Mouse (Mus musculus) bone marrow, adult 2 months (tissue): ENCODE data around the gene Eprs.

Experiments
- CTCF ChIP-seq: fragments of 200-500 bp; IDR thresholded peaks from 2 replicates; pipeline ENCODE4 v1.5.1; 2011; ENCODE audit warnings: low read length, control low read depth; ENCODE audit not compliant: control insufficient read depth, insufficient read depth
- POLR2A ChIP-seq: fragments of 200-500 bp; IDR thresholded peaks from 2 replicates; pipeline ENCODE4 v1.6.1; 2011; ENCODE audit warnings: low read depth, mild to moderate bottlenecking, control low read depth, low read length, borderline replicate concordance; ENCODE audit not compliant: control insufficient read depth

- TF ChIP-seq CTCF (no peak), POLR2A (no peak; the same call in 1 of the 2 replicates)
These were observed 92.3 kb downstream of the Eprs start for GRCm38 (mm10) chr1:185454955-185455701.
